Mouse (Mus musculus) granulocyte monocyte progenitor cell, adult 5-6 weeks (primary cell): Measurements from ENCODE around the gene Ndrg4. TPM values are rescaled to one million over a fixed set of nuclear protein-coding genes. Genes with fewer than 3 reads are reported as not detected.

Experiments used
- ATAC-seq: replicated peaks from 2 replicates; pipeline ENCODE4 v1.8.0; 2016; ENCODE audit warnings: mild to moderate bottlenecking, moderate TSS enrichment, inconsistent platforms; ENCODE audit not compliant: poor library complexity, severe bottlenecking
- total RNA-seq, 2 experiments: library from RNA; stranded (forward) in 1 of 2; stranded (reverse) in 1 of 2; fragments of 200-712, 200-1000 nt in 1 of 2; fragments of >200 nt in 1 of 2; fragmentation: Nextera tagmentation in 1 of 2; gene quantifications; 2 replicates each; pipeline ENCODE4 v1.2.3; 2014 to 2017

Gene Ndrg4
- total RNA-seq, 2 experiments from 2014 or later, result not detected

DNA sequence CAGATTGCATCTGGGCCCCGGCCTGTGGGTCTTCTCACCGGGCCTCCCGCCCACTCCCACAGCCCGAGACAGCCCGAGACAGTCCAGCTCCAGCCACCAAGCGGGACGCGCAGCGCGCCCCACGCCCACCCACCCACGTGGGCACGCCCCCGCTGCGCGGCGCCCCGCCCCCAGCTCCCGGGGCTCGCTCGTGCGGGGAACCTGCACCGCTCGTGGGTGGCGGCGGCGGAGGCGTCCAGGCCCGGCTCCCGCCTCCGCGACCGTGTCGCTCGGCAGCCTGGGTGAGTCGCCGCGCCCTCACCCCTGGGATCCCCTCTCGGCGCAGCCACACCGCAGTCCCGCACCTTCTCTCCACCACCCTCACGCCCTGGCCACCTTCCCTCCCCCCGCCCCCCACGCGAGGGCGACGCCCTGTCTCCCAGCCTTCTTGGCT is 827 bp downstream of the Ndrg4 start:
- ATAC-seq, result peak; percentile 30

- ATAC-seq, result peak; percentile 34
Measured at GRCm38 (mm10) chr8:95678024-95678611, 1.3 kb downstream of the Ndrg4 start.

DNA sequence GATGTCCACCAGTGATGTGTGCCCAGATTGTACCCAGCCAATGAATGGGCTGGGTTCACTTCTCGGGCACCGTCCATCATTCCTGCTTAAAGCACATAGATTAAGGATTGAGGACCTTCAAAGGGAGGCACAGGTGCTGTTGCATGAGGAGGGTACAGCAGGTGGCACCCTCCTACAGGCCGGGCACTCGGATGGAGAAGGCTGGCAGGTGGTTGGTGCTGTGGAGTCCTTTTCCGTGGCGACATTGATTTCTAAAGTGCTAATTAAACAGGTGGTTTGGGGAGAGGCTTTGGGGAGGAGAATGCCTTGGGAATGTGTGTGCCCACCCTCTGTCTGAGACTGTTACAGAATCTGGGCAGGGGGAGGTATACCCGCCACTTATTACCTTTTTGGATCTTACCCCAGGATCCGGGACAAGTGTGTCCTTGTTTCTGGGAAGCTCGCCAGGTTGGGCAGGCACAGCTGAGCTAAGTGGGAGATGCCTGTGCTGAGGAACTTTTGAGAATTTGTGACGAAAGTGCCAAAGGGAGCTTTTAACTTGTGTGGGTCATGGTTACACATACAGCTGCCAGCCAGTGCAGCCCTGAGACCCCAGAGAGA is 11.4 kb downstream of the Ndrg4 start:
- ATAC-seq, result no peak

DNA sequence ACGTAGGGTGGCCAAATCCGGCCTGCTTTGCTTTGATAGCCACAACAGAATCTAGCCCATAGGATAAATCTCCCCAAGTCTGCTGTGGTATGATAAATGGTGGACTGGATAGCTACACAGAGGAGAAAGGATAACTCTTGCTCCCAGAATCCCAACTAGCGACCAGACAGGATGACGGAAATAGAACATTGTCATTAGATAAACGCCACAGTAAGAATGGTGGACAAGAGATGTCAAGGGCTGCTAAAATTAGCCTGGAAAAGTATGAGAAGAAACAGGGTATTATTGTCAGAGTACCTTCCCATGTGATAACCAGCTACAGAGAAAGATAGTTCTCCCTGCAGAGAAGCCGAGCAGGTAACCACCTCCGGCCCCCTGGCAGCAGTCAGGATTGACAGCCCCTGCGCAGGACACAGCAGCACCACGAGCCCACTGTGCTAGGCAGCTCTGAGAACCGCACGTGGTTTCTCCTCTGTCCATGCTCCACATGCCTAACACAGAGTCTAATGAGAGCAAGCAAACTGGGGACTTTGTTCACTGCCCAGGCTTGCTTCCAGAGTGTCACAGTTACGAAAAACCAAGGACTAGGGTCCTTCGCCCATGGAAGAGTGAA is 14.3 kb downstream of the Ndrg4 start:
- ATAC-seq, result no peak

DNA sequence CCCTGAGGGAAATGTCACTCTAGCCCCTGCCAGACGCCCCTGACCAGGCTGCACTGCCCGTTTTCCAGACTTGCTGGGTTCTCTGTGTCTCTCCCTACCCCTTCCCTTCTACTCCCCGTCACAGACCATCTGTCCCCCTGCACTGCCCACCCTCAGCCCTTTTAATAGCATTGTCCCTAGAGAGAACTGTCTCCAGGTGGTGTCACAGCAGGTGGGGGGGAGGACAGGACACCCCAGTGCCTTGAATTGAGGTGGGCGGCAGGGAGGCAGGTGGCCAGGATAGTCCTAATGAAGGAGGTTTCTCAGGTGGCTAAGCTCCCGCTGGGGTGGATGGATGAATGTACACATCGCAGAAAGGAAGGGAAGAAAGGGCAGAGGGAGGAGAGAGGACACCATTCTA is 17.9 kb downstream of the Ndrg4 start:
- ATAC-seq, result no peak

- no peak for ATAC-seq
Measured at GRCm38 (mm10) chr8:95696661-95697060, 19.9 kb downstream of the Ndrg4 start.

GRCm38 (mm10) chr8:95697128-95697527 is 20.3 kb downstream of the Ndrg4 start:
- peak; percentile 89 for ATAC-seq

GRCm38 (mm10) chr8:95698179-95698578 is 21.4 kb downstream of the Ndrg4 start:
- no peak for ATAC-seq

GRCm38 (mm10) chr8:95700282-95700681 is 23.5 kb downstream of the Ndrg4 start:
- no peak for ATAC-seq

DNA sequence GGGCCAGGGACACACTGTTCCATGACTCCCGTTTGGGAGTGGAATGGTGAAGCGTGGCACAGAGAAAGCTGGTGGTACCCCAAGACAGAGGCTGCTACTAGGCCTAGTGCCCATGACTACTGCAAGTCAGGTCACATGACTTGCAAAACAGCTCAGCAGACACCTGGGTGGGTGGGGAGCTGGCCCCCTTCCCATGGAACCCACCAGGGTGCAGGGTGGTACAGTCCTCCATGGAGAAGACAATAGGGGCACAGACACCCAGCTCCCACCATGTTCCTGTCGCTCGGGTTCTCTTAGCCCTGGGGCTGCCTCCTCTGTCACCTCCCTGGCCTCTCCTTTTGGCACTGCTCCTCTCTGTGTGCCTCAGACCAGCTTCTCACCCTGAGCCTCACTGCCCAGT is 25.0 kb downstream of the Ndrg4 start:
- no peak for ATAC-seq

GRCm38 (mm10) chr8:95702480-95703446 is 26.0 kb downstream of the Ndrg4 start:
- ATAC-seq, result peak; percentile 85

GRCm38 (mm10) chr8:95703461-95704260 is 26.9 kb downstream of the Ndrg4 start:
- ATAC-seq, result no peak

DNA sequence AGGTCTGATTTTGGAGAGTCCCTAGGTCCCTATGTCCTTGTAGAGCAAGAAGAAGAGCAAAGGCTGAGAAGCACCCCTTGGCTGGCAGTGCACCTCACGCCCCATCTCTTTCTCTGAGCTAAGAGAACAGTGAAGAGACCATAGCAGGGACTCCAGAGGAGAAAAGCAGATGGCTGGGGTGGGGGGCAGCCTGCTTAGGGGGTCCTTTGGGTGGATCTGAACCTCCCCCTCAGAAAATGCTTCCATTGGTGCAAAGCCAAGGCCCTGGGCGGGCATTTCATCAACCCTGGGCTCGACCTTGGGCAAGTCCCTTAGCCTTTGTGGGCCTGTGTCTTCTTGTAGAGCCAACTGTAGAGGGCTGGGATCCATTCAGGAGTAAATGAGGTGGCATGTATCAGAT is 27.8 kb downstream of the Ndrg4 start:
- no peak for ATAC-seq

DNA sequence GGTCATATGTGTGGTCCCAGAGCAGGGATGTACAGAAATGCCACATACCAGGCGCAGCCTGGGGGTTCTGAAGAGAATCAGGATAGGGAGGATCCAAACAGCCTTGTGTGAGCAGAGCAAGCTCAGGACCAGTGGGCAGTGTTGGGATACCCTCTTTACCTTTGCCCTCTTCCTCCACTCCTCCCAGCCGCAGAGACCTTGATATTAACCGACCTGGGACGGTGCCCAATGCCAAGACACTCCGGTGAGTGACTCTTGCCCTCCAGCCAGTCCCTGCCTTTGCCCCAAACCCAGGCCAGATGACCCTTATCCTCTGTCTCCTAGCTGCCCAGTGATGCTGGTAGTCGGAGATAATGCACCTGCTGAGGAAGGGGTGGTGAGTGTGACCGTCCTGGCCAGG is 32.8 kb downstream of the Ndrg4 start:
- no peak for ATAC-seq

DNA sequence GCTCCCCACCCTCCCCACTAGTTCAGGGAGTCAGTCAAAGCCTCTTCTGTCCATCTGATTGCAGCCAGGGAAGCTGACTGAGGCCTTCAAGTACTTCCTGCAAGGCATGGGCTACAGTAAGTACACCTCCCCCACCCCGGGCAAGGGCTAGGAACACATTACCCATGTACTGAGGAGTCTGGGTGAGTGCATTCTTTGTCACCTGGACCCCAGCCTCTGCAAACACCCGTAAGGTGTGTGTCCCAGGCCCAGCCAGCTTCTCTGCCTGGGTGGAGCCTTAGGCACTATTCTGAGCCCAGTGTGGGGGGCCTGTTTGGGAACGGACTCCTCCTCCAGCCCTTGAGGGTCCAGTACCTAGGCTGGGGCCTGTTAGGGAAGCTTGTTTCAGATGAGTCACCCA is 34.2 kb downstream of the Ndrg4 start:
- ATAC-seq, result no peak

DNA sequence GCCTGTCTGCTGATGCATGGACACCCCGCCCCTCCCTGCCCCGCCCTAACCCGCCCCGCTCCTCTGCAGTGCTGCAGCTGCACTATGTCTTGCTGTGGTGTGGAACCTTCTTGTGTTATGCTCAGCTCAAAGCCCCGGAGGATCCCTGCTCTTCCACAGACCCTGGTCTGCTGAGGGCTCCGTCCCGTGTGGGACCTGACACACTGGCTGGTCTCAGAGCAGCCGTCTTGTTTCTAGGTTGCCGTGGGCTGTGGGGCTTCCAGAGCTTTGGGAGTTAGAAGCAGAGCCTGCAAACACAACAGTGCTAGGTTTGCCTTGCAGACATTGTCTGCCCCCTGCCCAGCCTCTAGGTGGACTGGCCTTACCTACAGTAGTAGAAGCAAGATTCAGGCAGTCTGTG is 35.6 kb downstream of the Ndrg4 start:
- no peak for ATAC-seq

GRCm38 (mm10) chr8:95713100-95714010 is 36.6 kb downstream of the Ndrg4 start:
- peak; percentile 60 for ATAC-seq

DNA sequence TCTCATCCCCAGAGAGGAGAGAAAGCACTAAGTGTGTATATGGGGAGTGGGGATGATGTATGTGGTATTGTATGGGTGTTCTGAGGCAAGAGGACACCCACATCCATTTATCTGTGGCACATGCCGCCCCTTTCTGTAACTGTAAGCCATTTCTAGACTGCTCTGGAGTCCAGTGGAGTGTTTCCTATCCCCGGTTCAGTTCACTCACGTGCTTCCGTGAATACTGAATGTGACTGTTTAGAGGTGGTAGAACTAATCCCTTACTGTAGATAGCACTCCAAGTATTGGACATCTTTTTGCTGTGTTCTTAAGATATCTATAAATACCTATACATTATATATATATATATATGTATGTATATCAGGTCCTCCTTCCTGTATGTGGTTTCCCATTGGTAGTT is 37.6 kb downstream of the Ndrg4 start:
- ATAC-seq, result no peak

DNA sequence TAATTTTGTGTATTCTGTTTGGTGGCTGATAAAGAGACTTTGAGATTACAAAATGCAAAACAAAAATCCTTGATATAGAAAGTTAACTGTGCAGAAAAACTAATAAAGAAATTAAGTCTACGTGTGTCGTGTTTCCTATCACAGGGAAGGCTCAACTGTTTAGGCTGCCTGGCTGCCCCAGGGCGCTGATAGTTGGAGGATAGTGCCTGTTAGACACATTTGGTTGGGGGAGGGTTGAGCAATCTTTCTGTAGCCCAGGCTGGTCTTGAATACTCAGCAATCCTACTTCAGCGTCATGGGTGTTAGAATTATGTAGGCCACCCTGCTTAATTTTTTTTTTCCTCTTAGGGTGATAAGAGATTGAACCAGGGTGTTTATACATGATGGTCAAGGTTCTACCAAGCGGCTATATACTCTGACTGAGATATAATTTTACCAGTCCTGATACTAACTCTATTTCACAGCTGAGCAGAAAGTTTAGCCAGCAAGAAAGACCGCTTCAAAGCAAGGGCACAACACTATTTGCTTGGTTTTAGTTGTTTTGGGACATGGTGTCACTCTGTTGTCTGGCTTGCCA is 38.1 kb downstream of the Ndrg4 start:
- ATAC-seq, result no peak
